Mouse (Mus musculus): ENCODE measurements around the gene Dmbx1. TPM values are rescaled to one million over a fixed set of nuclear protein-coding genes. Genes with fewer than 3 reads are reported as not detected.

Dmbx1 gene
- polyA plus RNA-seq, 1 experiment from 2014 or later, result 5.8 TPM

GRCm38 (mm10) chr4:115931556-115932088 lies 8.1 kb downstream of the Dmbx1 start:
- Histone ChIP-seq H3K36me3 (ENCODE audit: control insufficient read depth, insufficient read depth, low read length) (no peaks in the 10 kb centered on the region), H3K27me3 (replicated peaks; ENCODE audit: control insufficient read depth, insufficient read depth, low read length) (peaks cover 46% of the 10 kb centered on the region), H3K9me3 (ENCODE audit: control insufficient read depth, low read length) (no peaks in the 10 kb centered on the region), H3K9ac (ENCODE audit: low read depth, low read length) (no peak overlapping the region), H3K4me3 (ENCODE audit: low read length) (no peak overlapping the region), H3K4me2 (ENCODE audit: low read length) (no peak overlapping the region), H3K27ac (ENCODE audit: low read depth, low read length) (no peak overlapping the region), H3K4me1 (ENCODE audit: control insufficient read depth, insufficient read depth, low read depth, low read length) (peaks cover 7% of the 10 kb centered on the region)
- WGBS, result 43% methylated on average over 13 of the region's 13 CpGs
- ATAC-seq, result peak; percentile 68

- H3K9me3 ChIP-seq (ENCODE audit: control insufficient read depth, low read length), result no peaks in the 10 kb centered on the region
- 70% methylated on average over 7 of the region's 7 CpGs for WGBS
- no peaks in the 10 kb centered on the region for H3K36me3 ChIP-seq (ENCODE audit: control insufficient read depth, insufficient read depth, low read length)
- no peaks in the 10 kb centered on the region for H3K4me1 ChIP-seq (ENCODE audit: control insufficient read depth, insufficient read depth, low read depth, low read length)
- no peak overlapping the region for H3K27ac ChIP-seq (ENCODE audit: low read depth, low read length)
- H3K27me3 ChIP-seq (replicated peaks; ENCODE audit: control insufficient read depth, insufficient read depth, low read length), result peaks cover 17% of the 10 kb centered on the region
- H3K9ac ChIP-seq (ENCODE audit: low read depth, low read length), result no peak overlapping the region
- H3K4me2 ChIP-seq (ENCODE audit: low read length), result no peak overlapping the region
- ATAC-seq, result no peak
- H3K4me3 ChIP-seq (ENCODE audit: low read length), result no peak overlapping the region
Measured at GRCm38 (mm10) chr4:115927637-115928036, 12.1 kb downstream of the Dmbx1 start.

GRCm38 (mm10) chr4:115923262-115923880 lies 16.4 kb downstream of the Dmbx1 start:
- Histone ChIP-seq H3K9me3 (ENCODE audit: control insufficient read depth, low read length) (no peaks in the 10 kb centered on the region), H3K4me2 (ENCODE audit: low read length) (no peak overlapping the region), H3K4me1 (ENCODE audit: control insufficient read depth, insufficient read depth, low read depth, low read length) (no peaks in the 10 kb centered on the region), H3K27me3 (replicated peaks; ENCODE audit: control insufficient read depth, insufficient read depth, low read length) (peaks cover 5% of the 10 kb centered on the region; the same call in 1 of the 2 replicates), H3K27ac (ENCODE audit: low read depth, low read length) (no peak overlapping the region), H3K36me3 (ENCODE audit: control insufficient read depth, insufficient read depth, low read length) (no peaks in the 10 kb centered on the region), H3K9ac (ENCODE audit: low read depth, low read length) (no peak overlapping the region), H3K4me3 (ENCODE audit: low read length) (no peak overlapping the region)
- peak; percentile 60; the same call in 1 of the 2 replicates for ATAC-seq
- WGBS, result 69% methylated on average over 16 of the region's 16 CpGs

DNA sequence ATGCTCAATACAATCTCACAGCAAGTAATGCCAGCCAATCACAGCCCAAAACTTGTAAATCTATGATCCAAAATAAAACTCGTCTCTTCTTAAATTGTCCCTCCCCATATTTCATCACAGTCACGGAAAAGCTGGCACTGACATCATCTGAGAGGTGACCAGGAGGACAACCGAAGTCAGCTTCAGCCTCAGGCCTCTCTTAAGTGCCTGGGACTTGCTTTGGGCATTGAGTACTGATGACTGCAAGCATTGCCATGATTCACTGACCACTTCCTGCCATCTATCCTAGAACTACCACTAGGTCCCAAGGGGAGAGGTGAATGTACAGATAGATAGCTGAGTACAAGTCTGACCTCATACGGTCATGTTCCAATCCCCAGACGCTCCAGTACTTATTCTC lies 17.0 kb downstream of the Dmbx1 start:
- ATAC-seq, result no peak
- Histone ChIP-seq H3K27ac (ENCODE audit: low read depth, low read length) (no peak overlapping the region), H3K9me3 (ENCODE audit: control insufficient read depth, low read length) (no peaks in the 10 kb centered on the region), H3K4me2 (ENCODE audit: low read length) (no peak overlapping the region), H3K4me3 (ENCODE audit: low read length) (no peak overlapping the region), H3K9ac (ENCODE audit: low read depth, low read length) (no peak overlapping the region), H3K36me3 (ENCODE audit: control insufficient read depth, insufficient read depth, low read length) (no peaks in the 10 kb centered on the region), H3K4me1 (ENCODE audit: control insufficient read depth, insufficient read depth, low read depth, low read length) (no peaks in the 10 kb centered on the region), H3K27me3 (replicated peaks; ENCODE audit: control insufficient read depth, insufficient read depth, low read length) (peaks cover 6% of the 10 kb centered on the region; the same call in 1 of the 2 replicates)
- 90% methylated on average over 5 of the region's 5 CpGs for WGBS

DNA sequence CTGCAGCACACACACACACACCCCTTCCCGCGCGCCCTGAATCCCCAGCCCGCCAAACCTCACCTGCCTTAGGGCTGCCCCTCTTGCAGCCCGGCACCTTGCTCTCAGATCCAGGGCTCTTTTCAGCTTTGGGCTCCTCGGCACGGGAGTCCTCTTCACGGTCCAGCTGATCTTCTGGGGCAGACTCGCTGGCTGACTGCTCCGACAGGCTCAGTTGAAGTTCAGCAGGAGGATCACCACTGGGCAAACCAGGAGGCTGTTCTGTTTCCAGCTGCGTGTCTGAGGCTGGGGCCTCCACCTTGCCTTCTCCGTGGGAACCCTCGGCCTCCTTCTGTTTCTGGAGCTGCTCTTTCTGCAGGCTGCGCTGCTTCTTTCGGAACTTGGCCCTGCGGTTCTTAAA lies 19.8 kb downstream of the Dmbx1 start:
- Histone ChIP-seq H3K4me1 (ENCODE audit: control insufficient read depth, insufficient read depth, low read depth, low read length) (no peaks in the 10 kb centered on the region), H3K9me3 (ENCODE audit: control insufficient read depth, low read length) (no peaks in the 10 kb centered on the region), H3K27ac (ENCODE audit: low read depth, low read length) (no peak overlapping the region), H3K9ac (ENCODE audit: low read depth, low read length) (no peak overlapping the region), H3K27me3 (replicated peaks; ENCODE audit: control insufficient read depth, insufficient read depth, low read length) (peaks cover 12% of the 10 kb centered on the region; the same call in 1 of the 2 replicates), H3K4me2 (ENCODE audit: low read length) (no peak overlapping the region), H3K4me3 (ENCODE audit: low read length) (no peak overlapping the region), H3K36me3 (ENCODE audit: control insufficient read depth, insufficient read depth, low read length) (no peaks in the 10 kb centered on the region)
- WGBS, result 75% methylated on average over 16 of the region's 16 CpGs
- no peak for ATAC-seq

DNA sequence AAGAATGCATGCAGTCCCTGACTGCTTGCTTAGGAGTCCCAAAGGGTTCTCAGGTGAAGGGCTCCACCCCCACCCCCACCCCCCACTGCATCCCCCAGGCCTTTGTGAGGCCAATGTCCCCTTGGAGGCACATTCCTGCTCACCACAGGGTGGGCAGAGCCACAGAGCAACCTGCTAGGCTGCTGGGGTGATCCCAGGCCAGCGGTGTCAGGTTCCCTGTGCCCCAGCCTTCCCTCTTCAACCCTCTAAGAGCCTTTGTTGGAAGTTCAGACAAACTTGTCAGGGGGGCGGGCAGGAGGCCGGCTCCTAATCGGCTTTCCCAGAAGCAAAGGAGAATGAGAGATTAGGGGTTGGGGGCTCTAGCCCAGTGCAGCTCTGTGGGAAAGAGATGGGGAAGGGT lies 28.1 kb downstream of the Dmbx1 start:
- Histone ChIP-seq H3K27ac (ENCODE audit: low read depth, low read length) (no peak overlapping the region), H3K4me1 (ENCODE audit: control insufficient read depth, insufficient read depth, low read depth, low read length) (no peaks in the 10 kb centered on the region; the same call in none of the 2 replicates), H3K4me2 (ENCODE audit: low read length) (no peak overlapping the region), H3K9ac (ENCODE audit: low read depth, low read length) (no peak overlapping the region), H3K36me3 (ENCODE audit: control insufficient read depth, insufficient read depth, low read length) (no peaks in the 10 kb centered on the region), H3K4me3 (ENCODE audit: low read length) (no peak overlapping the region), H3K9me3 (ENCODE audit: control insufficient read depth, low read length) (no peaks in the 10 kb centered on the region), H3K27me3 (replicated peaks; ENCODE audit: control insufficient read depth, insufficient read depth, low read length) (peaks cover 21% of the 10 kb centered on the region)
- ATAC-seq, result no peak
- 2% methylated on average over 4 of the region's 4 CpGs for WGBS

GRCm38 (mm10) chr4:115908641-115909040 lies 31.1 kb downstream of the Dmbx1 start:
- H3K9ac ChIP-seq (ENCODE audit: low read depth, low read length), result no peak overlapping the region
- no peak overlapping the region for H3K4me2 ChIP-seq (ENCODE audit: low read length)
- H3K27me3 ChIP-seq (replicated peaks; ENCODE audit: control insufficient read depth, insufficient read depth, low read length), result peaks cover 24% of the 10 kb centered on the region
- H3K4me3 ChIP-seq (ENCODE audit: low read length), result no peak overlapping the region
- H3K4me1 ChIP-seq (ENCODE audit: control insufficient read depth, insufficient read depth, low read depth, low read length), result peaks cover 6% of the 10 kb centered on the region
- WGBS, result 17% methylated on average over 7 of the region's 7 CpGs
- H3K9me3 ChIP-seq (ENCODE audit: control insufficient read depth, low read length), result no peaks in the 10 kb centered on the region
- ATAC-seq, result peak; percentile 76
- H3K36me3 ChIP-seq (ENCODE audit: control insufficient read depth, insufficient read depth, low read length), result no peaks in the 10 kb centered on the region
- H3K27ac ChIP-seq (ENCODE audit: low read depth, low read length), result no peak overlapping the region

GRCm38 (mm10) chr4:115907994-115908393 lies 31.7 kb downstream of the Dmbx1 start:
- no peak overlapping the region for H3K4me3 ChIP-seq (ENCODE audit: low read length)
- no peak overlapping the region for H3K9ac ChIP-seq (ENCODE audit: low read depth, low read length)
- no peaks in the 10 kb centered on the region for H3K36me3 ChIP-seq (ENCODE audit: control insufficient read depth, insufficient read depth, low read length)
- peaks cover 6% of the 10 kb centered on the region for H3K4me1 ChIP-seq (ENCODE audit: control insufficient read depth, insufficient read depth, low read depth, low read length)
- H3K27ac ChIP-seq (ENCODE audit: low read depth, low read length), result no peak overlapping the region
- H3K9me3 ChIP-seq (ENCODE audit: control insufficient read depth, low read length), result no peaks in the 10 kb centered on the region
- no peak for ATAC-seq
- no peak overlapping the region for H3K4me2 ChIP-seq (ENCODE audit: low read length)
- WGBS, result 87% methylated on average over 1 of the region's 1 CpGs
- peaks cover 21% of the 10 kb centered on the region for H3K27me3 ChIP-seq (replicated peaks; ENCODE audit: control insufficient read depth, insufficient read depth, low read length)

DNA sequence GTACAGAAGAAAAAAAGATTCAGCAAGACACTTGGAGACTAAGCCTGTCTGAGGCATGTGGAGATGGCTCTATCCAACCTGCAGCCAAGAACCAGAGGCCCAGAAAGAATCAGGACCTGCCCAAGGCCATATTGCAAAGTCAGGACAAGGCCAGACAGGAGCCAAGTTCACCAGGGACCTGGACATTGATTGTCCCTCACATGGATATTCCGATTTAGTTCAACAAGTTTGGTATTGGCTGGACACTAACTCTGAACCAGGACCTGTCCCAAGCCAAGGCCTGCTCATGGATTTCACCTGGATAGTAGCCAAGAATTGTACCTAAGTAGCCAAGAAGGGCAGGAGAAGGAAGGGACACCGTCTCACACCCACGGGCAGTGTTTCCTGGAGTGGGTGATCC lies 32.9 kb downstream of the Dmbx1 start:
- Histone ChIP-seq H3K9me3 (ENCODE audit: control insufficient read depth, low read length) (no peaks in the 10 kb centered on the region), H3K27ac (ENCODE audit: low read depth, low read length) (no peak overlapping the region), H3K36me3 (ENCODE audit: control insufficient read depth, insufficient read depth, low read length) (no peaks in the 10 kb centered on the region), H3K4me2 (ENCODE audit: low read length) (no peak overlapping the region), H3K4me3 (ENCODE audit: low read length) (no peak overlapping the region), H3K9ac (ENCODE audit: low read depth, low read length) (no peak overlapping the region), H3K27me3 (replicated peaks; ENCODE audit: control insufficient read depth, insufficient read depth, low read length) (peaks cover 26% of the 10 kb centered on the region), H3K4me1 (ENCODE audit: control insufficient read depth, insufficient read depth, low read depth, low read length) (peaks cover 6% of the 10 kb centered on the region)
- no peak for ATAC-seq
- WGBS, result 90% methylated on average over 3 of the region's 3 CpGs

All from hindbrain, embryonic 16.5 days (tissue).